Mouse (Mus musculus) forebrain, postnatal 0 days (tissue): ENCODE results near the gene Babam1. TPM values are rescaled to one million over a fixed set of nuclear protein-coding genes. Genes with fewer than 3 reads are reported as not detected.

Source experiments
- ATAC-seq: fragments of 200-750 bp; cut with Nextera tagmentation; 2 replicates; pipeline ENCODE4 v1.8.0; 2017; ENCODE audit warnings: mild to moderate bottlenecking, moderate library complexity
- DNase-seq: peaks from one replicate; pipeline ENCODE4 v3.0.0-alpha.2; 2015
- H3K27ac ChIP-seq: fragments of 300-500 bp; sonication (generic); 2 replicates; pipeline ENCODE4 v1.5.1; 2014; ENCODE audit warnings: low read depth, mild to moderate bottlenecking, antibody characterized with exemption, low read length, moderate library complexity, mixed read lengths
- H3K27me3 ChIP-seq: fragments of 300-500 bp; sonication (generic); 2 replicates; pipeline ENCODE4 v1.6.1; 2014; ENCODE audit warnings: mild to moderate bottlenecking, low read length, mixed read lengths; ENCODE audit not compliant: insufficient read depth
- H3K36me3 ChIP-seq: fragments of 300-500 bp; sonication (generic); 2 replicates; pipeline ENCODE4 v1.6.1; 2014; ENCODE audit warnings: mild to moderate bottlenecking, moderate library complexity; ENCODE audit not compliant: insufficient read depth
- H3K4me1 ChIP-seq: fragments of 300-500 bp; sonication (generic); 2 replicates; pipeline ENCODE4 v1.6.1; 2014; ENCODE audit warnings: antibody characterized with exemption; ENCODE audit not compliant: insufficient read depth
- H3K4me2 ChIP-seq: fragments of 300-500 bp; sonication (generic); 2 replicates; pipeline ENCODE4 v1.6.1; 2014; ENCODE audit warnings: low read depth, mild to moderate bottlenecking, moderate library complexity
- H3K4me3 ChIP-seq: fragments of 300-500 bp; sonication (generic); 2 replicates; pipeline ENCODE4 v1.5.1; 2014; ENCODE audit warnings: low read depth, low read length, mixed read lengths
- H3K9ac ChIP-seq: fragments of 300-500 bp; sonication (generic); 2 replicates; pipeline ENCODE4 v1.6.1; 2014; ENCODE audit warnings: mild to moderate bottlenecking
- H3K9me3 ChIP-seq: fragments of 300-500 bp; sonication (generic); 2 replicates; pipeline ENCODE4 v1.6.1; 2016; ENCODE audit warnings: low read length
- CTCF ChIP-seq: sonication (generic); IDR thresholded peaks from 2 replicates; pipeline ENCODE4 v1.5.1; 2016; ENCODE audit warnings: antibody characterized with exemption, control low read depth, low read depth
- WGBS: fragments of 180-500 bp; shearing (Covaris S2); extraction: QIAGEN DNeasy Blood & Tissue Kit; methylation state at CpG from one replicate; pipeline ENCODE4 v1.1.7; 2014; 5-methylcytosine and 5-hydroxymethylcytosine counted together
- polyA plus RNA-seq: library from polyadenylated mRNA; unstranded; fragments of >200 nt; fragmentation: Nextera tagmentation; extraction: Ambion mirVana; gene quantifications from 2 replicates; pipeline ENCODE4 v1.2.1, GENCODE M21; 2015
- total RNA-seq: library from RNA; depleted of rRNA; stranded (reverse); fragments of >200 nt; gene quantifications from 2 replicates; pipeline ENCODE4 v1.2.3, GENCODE M21; 2014

Gene Babam1
- total and polyA plus RNA-seq, 2 experiments from 2014 or later = 94.0 to 107 TPM

DNA sequence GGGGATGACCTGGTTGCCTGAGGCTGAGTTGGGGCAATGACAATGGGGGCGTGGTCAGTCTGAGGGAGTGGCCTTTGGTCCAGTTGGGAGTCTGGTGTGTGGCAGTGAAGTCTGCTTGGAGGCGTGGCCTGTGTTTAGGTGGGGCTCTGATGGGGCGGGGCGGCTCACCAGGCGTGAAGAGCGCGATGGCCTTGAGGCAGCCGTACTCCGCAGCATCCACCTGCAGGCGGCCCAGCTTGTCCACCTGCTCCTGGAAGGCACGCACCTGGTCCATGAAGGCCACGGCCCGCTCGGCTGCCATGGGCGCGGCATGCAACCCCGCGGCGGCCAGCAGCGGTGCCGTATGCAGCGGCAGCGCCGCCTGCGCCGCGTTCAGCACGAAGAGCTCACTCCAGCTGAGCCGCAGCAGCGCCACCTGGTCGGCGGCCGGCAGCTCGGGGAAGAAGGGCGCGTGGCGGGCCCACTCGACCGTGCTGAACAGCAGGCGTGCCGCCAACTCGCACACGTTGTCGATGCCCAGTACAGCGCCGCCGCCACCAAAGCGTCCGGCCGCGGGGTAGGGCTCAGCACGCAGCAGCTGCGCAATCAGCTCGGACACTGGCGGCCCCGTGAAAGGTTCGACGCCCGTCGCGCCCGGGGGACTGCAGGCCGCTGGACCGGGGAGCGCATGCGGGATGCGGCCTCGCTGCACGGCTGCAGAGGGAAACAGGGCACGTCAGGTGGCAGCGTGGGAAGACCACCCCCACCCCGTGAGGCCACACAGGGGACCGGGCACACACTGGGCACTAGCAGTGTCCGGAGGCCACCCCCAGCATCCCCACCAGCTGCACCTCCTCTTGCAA is 20.9 kb upstream of the Babam1 start:
- H3K27ac ChIP-seq = peak overlapping the region; percentile 69
- ATAC-seq = peak; percentile 1; the same call in 1 of the 2 replicates
- peak; percentile 71 for DNase-seq
- H3K4me1 ChIP-seq = peaks cover 14% of the 10 kb centered on the region
- WGBS = 3% methylated on average over 74 of the region's 74 CpGs
- H3K4me2 ChIP-seq = peak overlapping the region; percentile 89
- H3K36me3 ChIP-seq = 0 out of 2 replicates have a peak, but pooled peaks cover 5% of the 10 kb centered on the region
- peak overlapping the region; percentile 39 for H3K4me3 ChIP-seq
- peak overlapping the region; percentile 58 for H3K9ac ChIP-seq
- peak; percentile 61 for TF ChIP-seq CTCF
- H3K9me3 ChIP-seq = no peaks in the 10 kb centered on the region
- no peaks in the 10 kb centered on the region for H3K27me3 ChIP-seq

DNA sequence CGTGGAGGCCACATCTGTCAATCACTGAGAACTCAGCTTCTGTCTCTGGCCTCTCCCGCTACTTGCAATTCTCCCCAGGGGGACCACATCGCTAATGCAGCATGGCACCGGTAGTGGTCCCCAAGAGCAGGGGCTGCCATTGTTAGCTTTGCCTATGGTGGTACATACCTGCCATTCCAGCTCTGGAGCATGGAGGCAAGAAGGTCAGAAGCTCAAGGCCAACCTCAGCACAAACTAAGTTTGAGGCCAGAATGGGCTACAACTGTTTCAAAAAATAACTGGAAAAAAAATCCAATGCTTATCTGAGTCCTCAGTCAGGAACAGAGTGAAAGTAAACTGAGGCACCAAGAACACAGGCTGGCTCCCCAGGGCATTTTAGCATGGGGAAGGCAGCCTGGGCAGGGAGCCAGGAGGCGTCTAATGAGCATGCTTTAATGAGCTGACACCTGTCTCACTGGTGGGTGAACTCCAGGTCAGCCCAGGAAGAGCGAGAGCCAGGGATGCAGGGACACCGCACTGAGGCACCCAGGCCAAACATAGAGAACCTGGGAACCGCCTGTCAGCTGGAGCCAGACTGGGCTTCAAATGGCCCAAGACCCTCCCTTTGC is 20.1 kb upstream of the Babam1 start:
- peak overlapping the region; percentile 58 for H3K9ac ChIP-seq
- WGBS = 28% methylated on average over 8 of the region's 8 CpGs
- DNase-seq = no peak
- peak overlapping the region; percentile 89 for H3K4me2 ChIP-seq
- peaks cover 14% of the 10 kb centered on the region for H3K4me1 ChIP-seq
- peak overlapping the region; percentile 39 for H3K4me3 ChIP-seq
- no peak for ATAC-seq
- H3K36me3 ChIP-seq = 0 out of 2 replicates have a peak, but pooled peaks cover 5% of the 10 kb centered on the region
- H3K9me3 ChIP-seq = no peaks in the 10 kb centered on the region
- peak; percentile 36 for TF ChIP-seq CTCF
- H3K27me3 ChIP-seq = no peaks in the 10 kb centered on the region
- H3K27ac ChIP-seq = 0 out of 2 replicates have a peak overlapping the region, but pooled peaks have one; percentile 69

DNA sequence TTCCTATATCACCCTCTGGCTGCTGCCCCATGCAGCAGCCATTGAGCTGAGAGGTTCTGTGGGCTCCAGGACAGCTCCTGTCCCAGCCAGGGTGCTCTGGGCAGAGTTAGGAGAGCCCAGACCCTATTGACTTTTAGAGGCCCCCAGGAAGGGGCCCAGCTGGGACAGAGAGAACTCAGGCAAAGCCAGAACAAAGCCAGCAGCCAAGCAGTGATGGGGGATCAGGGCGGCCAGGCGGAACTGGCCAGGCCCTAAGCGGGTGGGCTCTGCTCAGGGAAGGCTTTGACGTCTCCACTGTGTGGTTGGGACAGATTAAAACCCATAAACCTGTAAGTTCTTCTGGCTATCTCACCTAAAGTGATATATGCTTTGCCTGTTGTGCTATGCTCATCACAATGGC is 17.7 kb upstream of the Babam1 start:
- 34% methylated on average over 4 of the region's 4 CpGs for WGBS
- H3K4me3 ChIP-seq = no peak overlapping the region
- DNase-seq (no peak), ATAC-seq (no peak)
- H3K9ac ChIP-seq = no peak overlapping the region
- 0 out of 2 replicates have a peak, but pooled peaks cover 1% of the 10 kb centered on the region for H3K36me3 ChIP-seq
- no peaks in the 10 kb centered on the region for H3K27me3 ChIP-seq
- no peak overlapping the region for H3K27ac ChIP-seq
- peaks cover 14% of the 10 kb centered on the region for H3K4me1 ChIP-seq
- H3K4me2 ChIP-seq = 0 out of 2 replicates have a peak overlapping the region, but pooled peaks have one; percentile 98
- no peaks in the 10 kb centered on the region for H3K9me3 ChIP-seq
- no peak for TF ChIP-seq CTCF

DNA sequence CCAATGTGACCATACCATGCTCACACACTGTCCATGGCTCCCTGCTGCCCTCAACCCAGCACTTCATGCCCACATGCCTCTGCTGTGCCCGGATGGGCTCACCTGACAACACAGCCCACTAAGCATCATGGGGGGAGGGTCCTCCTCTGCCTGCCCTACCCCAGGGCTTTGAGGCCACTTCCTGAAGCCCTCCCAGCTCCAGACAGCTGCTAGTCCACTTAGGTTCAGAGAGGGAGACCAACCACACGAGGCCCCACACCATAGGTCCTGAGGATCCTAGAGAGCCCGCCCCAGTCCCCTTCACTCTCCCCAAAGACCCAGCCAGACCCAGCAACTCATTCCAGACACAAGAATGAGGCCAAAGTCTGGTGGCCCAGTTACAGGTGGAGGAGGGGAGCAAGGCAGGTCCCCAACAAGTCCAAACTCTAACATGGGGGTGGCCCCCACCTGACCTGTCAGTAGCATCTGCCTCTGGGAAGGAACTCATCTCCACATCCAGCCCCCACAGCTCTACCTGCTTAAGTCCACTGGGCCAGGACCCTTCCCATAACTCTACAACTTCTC is 17.1 kb upstream of the Babam1 start:
- H3K4me3 ChIP-seq = peak overlapping the region; percentile 76; the same call in 1 of the 2 replicates
- H3K9ac ChIP-seq = 0 out of 2 replicates have a peak overlapping the region, but pooled peaks have one; percentile 78
- H3K9me3 ChIP-seq = no peaks in the 10 kb centered on the region
- peak overlapping the region; percentile 98 for H3K4me2 ChIP-seq
- H3K36me3 ChIP-seq = no peaks in the 10 kb centered on the region
- DNase-seq (no peak), ATAC-seq (no peak)
- peaks cover 14% of the 10 kb centered on the region for H3K4me1 ChIP-seq
- WGBS = 63% methylated on average over 3 of the region's 3 CpGs
- no peak for TF ChIP-seq CTCF
- no peak overlapping the region for H3K27ac ChIP-seq
- no peaks in the 10 kb centered on the region for H3K27me3 ChIP-seq

DNA sequence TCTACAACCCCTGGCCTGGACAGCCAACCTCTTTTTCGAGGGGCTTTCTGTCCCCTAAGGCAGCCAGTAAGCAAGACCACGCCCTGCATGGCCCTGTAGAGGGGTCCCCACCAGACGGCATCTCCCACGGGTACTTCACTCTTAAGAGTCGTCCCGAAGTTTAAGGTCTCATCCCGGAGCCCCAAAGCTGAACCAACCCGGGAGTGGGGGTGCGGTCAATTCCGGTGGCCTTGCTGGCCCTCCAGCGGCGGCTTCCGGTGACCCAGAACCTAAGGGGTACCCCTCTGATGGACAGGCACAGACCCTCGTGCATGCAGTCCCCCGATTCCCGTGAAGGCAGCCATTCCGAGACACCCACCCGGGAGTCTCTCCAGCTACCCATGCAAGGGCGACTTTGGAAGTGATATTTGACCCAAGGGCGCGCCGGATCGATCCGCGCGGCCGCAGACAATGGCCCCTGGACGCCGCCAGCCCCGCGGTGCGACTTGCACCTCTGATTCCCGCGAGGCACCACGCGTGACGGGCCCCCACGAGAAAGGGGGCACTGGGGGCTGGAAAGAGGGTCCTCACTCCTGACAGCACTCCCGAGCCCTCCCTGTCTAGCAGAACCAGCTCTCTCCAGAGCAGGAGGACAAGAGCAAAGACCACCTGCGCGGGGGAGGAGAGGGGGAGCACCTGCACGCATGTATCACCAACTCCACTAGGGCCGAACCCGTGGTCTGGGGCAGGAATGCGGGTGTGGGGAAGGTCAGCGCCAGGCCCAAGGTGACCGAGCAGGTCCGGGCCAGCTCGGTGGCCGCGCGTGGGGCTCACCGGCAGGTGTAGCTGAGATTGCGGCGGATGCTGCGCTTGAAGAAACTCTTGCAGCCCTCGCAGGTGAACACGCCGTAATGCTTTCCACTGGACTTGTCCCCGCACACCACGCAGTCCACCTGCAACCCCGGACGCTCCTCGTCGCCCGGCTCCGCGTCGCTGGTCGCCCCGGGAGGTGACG is 16.2 kb upstream of the Babam1 start:
- peak; percentile 10 for DNase-seq
- H3K27ac ChIP-seq = no peak overlapping the region
- no peaks in the 10 kb centered on the region for H3K27me3 ChIP-seq
- peaks cover 14% of the 10 kb centered on the region for H3K4me1 ChIP-seq
- H3K4me3 ChIP-seq = peak overlapping the region; percentile 76
- TF ChIP-seq CTCF = no peak
- no peak for ATAC-seq
- H3K9ac ChIP-seq = peak overlapping the region; percentile 78
- no peaks in the 10 kb centered on the region for H3K36me3 ChIP-seq
- 4% methylated on average over 67 of the region's 72 CpGs for WGBS
- H3K9me3 ChIP-seq = no peaks in the 10 kb centered on the region
- H3K4me2 ChIP-seq = peak overlapping the region; percentile 98

DNA sequence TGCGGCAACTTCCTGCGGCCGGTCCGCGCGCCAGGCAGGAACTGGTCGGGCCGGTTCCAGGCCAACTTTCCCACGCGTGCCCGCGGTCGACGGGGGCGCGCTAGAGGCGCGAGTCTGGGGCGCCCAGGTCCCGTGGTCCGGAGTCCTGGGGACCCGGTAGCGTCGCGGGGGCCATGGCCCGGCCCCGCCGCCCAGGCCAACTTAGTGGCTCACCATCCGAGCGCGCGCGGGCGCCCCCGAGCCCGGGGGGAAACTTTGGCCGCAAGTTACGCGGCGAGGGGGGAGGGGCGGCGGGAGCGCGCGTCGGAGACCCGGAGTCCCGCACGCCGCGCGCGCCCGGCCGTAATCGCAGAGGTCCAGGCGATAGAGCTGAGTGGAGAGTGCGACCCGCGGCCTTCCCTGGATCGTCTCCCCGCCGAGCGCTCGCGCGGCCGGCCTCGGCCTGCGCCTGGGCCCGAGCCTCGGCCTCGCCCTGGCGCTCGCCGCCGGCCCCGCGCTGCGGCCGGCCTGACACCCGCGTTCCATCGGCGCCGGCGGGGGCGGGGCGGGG is 15.2 kb upstream of the Babam1 start, which contains the start of gene Nr2f6:
Nr2f6 (minus strand) TSS at position 540 of the 550 bp plus-strand sequence.
- Histone ChIP-seq H3K27me3 (no peaks in the 10 kb centered on the region), H3K36me3 (no peaks in the 10 kb centered on the region), H3K4me2 (peak within 1 kb of the TSS; percentile 98), H3K9ac (peak within 1 kb of the TSS; percentile 78), H3K9me3 (no peaks in the 10 kb centered on the region), H3K27ac (peak within 1 kb of the TSS; percentile 69), H3K4me3 (peak within 1 kb of the TSS; percentile 76), H3K4me1 (peaks cover 7% of the 10 kb centered on the region)
- DNase-seq (peak; percentile 70), ATAC-seq (peak; percentile 8)
- TF ChIP-seq CTCF = no peak
- 2% methylated on average over 77 of the region's 89 CpGs for WGBS
